Mouse (Mus musculus) urinary bladder, postnatal 4 days (tissue): Measurements from ENCODE around the gene Cox6b2.
"Not testable (repeated sequence)": the region's sequence is repeated elsewhere in the genome, so short reads cannot be mapped to it uniquely, and the experiment has no call there.

Source experiments
- DNase-seq, 2 experiments: peaks; one replicate each; pipeline ENCODE4 v3.0.0; 2021 to 2022; ENCODE audit warnings: low spot score in 2 of 2

The Cox6b2 gene

GRCm38 (mm10) chr7:4752821-4753570 lies at the start of gene Cox6b2:
TSS of gene Cox6b2 (minus strand) at chr7:4753094.
- peak; percentile 87 to 90 for DNase-seq

GRCm38 (mm10) chr7:4802247-4802646 lies 49.4 kb upstream of the Cox6b2 start:
- DNase-seq = no peak

GRCm38 (mm10) chr7:4795767-4796433 lies 43.0 kb upstream of the Cox6b2 start:
- DNase-seq = no peak

GRCm38 (mm10) chr7:4794631-4795168 lies 41.8 kb upstream of the Cox6b2 start:
- DNase-seq = no peak

GRCm38 (mm10) chr7:4793674-4794073 lies 40.8 kb upstream of the Cox6b2 start:
- DNase-seq = no peak

- not testable (repeated sequence) for DNase-seq
Measured at GRCm38 (mm10) chr7:4793248-4793647, 40.4 kb upstream of the Cox6b2 start.

- peak; percentile 94 to 96 for DNase-seq
Measured at GRCm38 (mm10) chr7:4792278-4793212, 39.7 kb upstream of the Cox6b2 start, which contains the start of gene Rpl28. TSS of gene Rpl28 (plus strand) at chr7:4792874.

GRCm38 (mm10) chr7:4789436-4789935 lies 36.6 kb upstream of the Cox6b2 start, which contains the start of gene Tmem238:
TSS of gene Tmem238 (minus strand) at chr7:4789656.
- peak in 1 of 2 experiments; percentile 57 for DNase-seq

- DNase-seq = peak in 1 of 2 experiments; percentile 62
Measured at GRCm38 (mm10) chr7:4788499-4789435, 35.9 kb upstream of the Cox6b2 start.

- no peak for DNase-seq
Measured at GRCm38 (mm10) chr7:4783667-4784268, 30.9 kb upstream of the Cox6b2 start.

- DNase-seq = no peak
Measured at GRCm38 (mm10) chr7:4782759-4783158, 29.9 kb upstream of the Cox6b2 start, which contains the start of the genes Il11 and Tmem190. TSS of gene Il11 (minus strand) at chr7:4782859. TSS of gene Tmem190 (plus strand) at chr7:4782937.

GRCm38 (mm10) chr7:4782130-4782529 lies 29.2 kb upstream of the Cox6b2 start:
- DNase-seq = no peak

GRCm38 (mm10) chr7:4779921-4780320 lies 27.0 kb upstream of the Cox6b2 start:
- no peak for DNase-seq

GRCm38 (mm10) chr7:4777851-4778637 lies 25.1 kb upstream of the Cox6b2 start:
- DNase-seq = no peak

- DNase-seq = peak; percentile 63 to 81
Measured at GRCm38 (mm10) chr7:4776861-4777830, 24.3 kb upstream of the Cox6b2 start.

- no peak for DNase-seq
Measured at GRCm38 (mm10) chr7:4776131-4776530, 23.2 kb upstream of the Cox6b2 start.

GRCm38 (mm10) chr7:4771202-4771601 lies 18.3 kb upstream of the Cox6b2 start, which contains the start of gene Fam71e2:
TSS of gene Fam71e2 (minus strand) at chr7:4771302.
- DNase-seq = no peak
